Comparison of ENCODE assay signal across 18 mouse cellular contexts in the genomic region with DNA sequence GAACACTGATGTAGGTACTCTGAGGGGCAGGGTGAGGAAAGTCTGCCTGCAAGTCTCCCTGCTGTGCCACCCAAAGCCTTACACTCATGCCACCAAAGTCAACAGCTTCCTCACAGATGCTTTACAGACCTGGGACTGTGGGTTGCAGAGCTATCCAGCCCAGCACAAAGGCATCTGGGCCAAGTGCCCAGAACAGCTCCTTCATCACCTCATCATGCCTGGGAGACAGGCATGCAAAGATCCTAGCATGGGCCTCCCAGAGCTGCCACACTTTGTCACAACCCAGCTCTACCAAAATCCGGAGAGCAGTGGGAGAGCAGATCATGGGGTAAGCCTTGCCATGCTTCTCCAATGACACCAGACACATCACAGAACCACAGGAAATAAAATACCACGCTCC. TPM values are rescaled to one million over a fixed set of nuclear protein-coding genes. Genes with fewer than 3 reads are reported as not detected.
A peak's percentile ranks its signal among the peaks of the same experiment; 100 is the strongest.
DNase-seq lines count a peak whose midpoint lies in the region; ATAC-seq lines count a peak whose summit lies in the region.
"Had no signal": no experiment of that assay in that cellular context is flagged by ENCODE, and none has a peak within 500 bp of the region (broad histone marks: within the 10 kb centered on the region; RNA-seq: fewer than 3 reads in every experiment).

No protein-coding gene starts in this region.

- no peak overlapping the region for H3K4me3 ChIP-seq in forebrain, embryonic 11.5 days (ENCODE audit: low read depth, low read length)
- no peak overlapping the region for H3K4me3 ChIP-seq in forebrain, embryonic 16.5 days (replicated peaks; ENCODE audit: low read length)
- H3K4me3 ChIP-seq in lung, embryonic 16.5 days (ENCODE audit: low read length): no peak overlapping the region
- H3K4me3 ChIP-seq in heart, embryonic 16.5 days (ENCODE audit: low read length): no peak overlapping the region
- H3K4me3 ChIP-seq in kidney, embryonic 16.5 days (ENCODE audit: low read length): no peak overlapping the region
- no peak overlapping the region for H3K4me3 ChIP-seq in hindbrain, embryonic 14.5 days (replicated peaks; ENCODE audit: low read length)
- H3K4me3 ChIP-seq: forebrain, embryonic 10.5 days; hindbrain, embryonic 13.5 days; intestine, embryonic 15.5 days; limb, embryonic 15.5 days; midbrain, embryonic 10.5 days had no signal

- no peaks in the 10 kb centered on the region for H3K36me3 ChIP-seq in forebrain, embryonic 11.5 days (ENCODE audit: control insufficient read depth, insufficient read depth, low read length)
- H3K36me3 ChIP-seq in forebrain, embryonic 16.5 days (ENCODE audit: control insufficient read depth, insufficient read depth): no peaks in the 10 kb centered on the region
- H3K36me3 ChIP-seq in lung, embryonic 16.5 days (ENCODE audit: control insufficient read depth, insufficient read depth, low read length): no peaks in the 10 kb centered on the region
- H3K36me3 ChIP-seq in heart, embryonic 16.5 days (ENCODE audit: control insufficient read depth, insufficient read depth): no peaks in the 10 kb centered on the region
- H3K36me3 ChIP-seq in kidney, embryonic 16.5 days (ENCODE audit: insufficient read depth, low read length): no peaks in the 10 kb centered on the region
- no peaks in the 10 kb centered on the region for H3K36me3 ChIP-seq in hindbrain, embryonic 14.5 days (replicated peaks; ENCODE audit: control insufficient read depth, insufficient read depth)
- H3K36me3 ChIP-seq: forebrain, embryonic 10.5 days; hindbrain, embryonic 13.5 days; intestine, embryonic 15.5 days; limb, embryonic 15.5 days; midbrain, embryonic 10.5 days had no signal

- no peak overlapping the region for H3K4me2 ChIP-seq in forebrain, embryonic 11.5 days (ENCODE audit: low read depth, low read length, severe bottlenecking)
- H3K4me2 ChIP-seq in forebrain, embryonic 16.5 days (ENCODE audit: low read length): no peak overlapping the region
- no peak overlapping the region for H3K4me2 ChIP-seq in lung, embryonic 16.5 days (ENCODE audit: low read depth, low read length)
- no peak overlapping the region for H3K4me2 ChIP-seq in heart, embryonic 16.5 days (ENCODE audit: low read depth, low read length)
- no peak overlapping the region for H3K4me2 ChIP-seq in kidney, embryonic 16.5 days (replicated peaks; ENCODE audit: low read depth, low read length)
- H3K4me2 ChIP-seq in hindbrain, embryonic 14.5 days (replicated peaks): no peak overlapping the region
- H3K4me2 ChIP-seq: hindbrain, embryonic 13.5 days; intestine, embryonic 15.5 days; limb, embryonic 15.5 days had no signal

- no peaks in the 10 kb centered on the region for H3K4me1 ChIP-seq in forebrain, embryonic 11.5 days (replicated peaks; ENCODE audit: control insufficient read depth, insufficient read depth, low read length)
- H3K4me1 ChIP-seq in forebrain, embryonic 16.5 days (replicated peaks; ENCODE audit: control insufficient read depth, insufficient read depth, low read length): no peaks in the 10 kb centered on the region
- H3K4me1 ChIP-seq in lung, embryonic 16.5 days (replicated peaks; ENCODE audit: control insufficient read depth, insufficient read depth, low read length): peaks cover 2% of the 10 kb centered on the region; the same call in 1 of the 2 replicates
- H3K4me1 ChIP-seq in heart, embryonic 16.5 days (ENCODE audit: control insufficient read depth, insufficient read depth, low read length): peaks cover 11% of the 10 kb centered on the region
- H3K4me1 ChIP-seq in kidney, embryonic 16.5 days (ENCODE audit: insufficient read depth, low read length): no peaks in the 10 kb centered on the region
- H3K4me1 ChIP-seq in hindbrain, embryonic 14.5 days (replicated peaks; ENCODE audit: control insufficient read depth, insufficient read depth, low read length): no peaks in the 10 kb centered on the region
- H3K4me1 ChIP-seq: forebrain, embryonic 10.5 days; hindbrain, embryonic 13.5 days; intestine, embryonic 15.5 days; midbrain, embryonic 10.5 days had no signal

- H3K9ac ChIP-seq in forebrain, embryonic 11.5 days (ENCODE audit: low read length): no peak overlapping the region
- no peak overlapping the region for H3K9ac ChIP-seq in forebrain, embryonic 16.5 days (replicated peaks; ENCODE audit: low read depth, low read length)
- H3K9ac ChIP-seq in lung, embryonic 16.5 days (ENCODE audit: low read length): no peak overlapping the region
- no peak overlapping the region for H3K9ac ChIP-seq in heart, embryonic 16.5 days (ENCODE audit: low read length)
- no peak overlapping the region for H3K9ac ChIP-seq in kidney, embryonic 16.5 days (replicated peaks; ENCODE audit: low read length)
- no peak overlapping the region for H3K9ac ChIP-seq in hindbrain, embryonic 14.5 days
- H3K9ac ChIP-seq: hindbrain, embryonic 13.5 days; intestine, embryonic 15.5 days; limb, embryonic 15.5 days had no signal

- DNase-seq in forebrain, embryonic 11.5 days (ENCODE audit: low spot score): peak; percentile 26
- no peak for DNase-seq in lung, postnatal 25 days (ENCODE audit: low spot score)
- DNase-seq in lung, postnatal 36 days: peak; percentile 18
- no peak for DNase-seq in hindbrain, embryonic 14.5 days (ENCODE audit: low spot score)
- DNase-seq: adrenal gland, postnatal 36 days; cerebellum, adult 9-11 months; gastrocnemius, postnatal 36 days; thymus, adult 2 months had no signal

- ATAC-seq in forebrain, embryonic 11.5 days (replicated peaks; ENCODE audit: low FRiP score): no peak
- ATAC-seq in forebrain, embryonic 16.5 days: no peak
- peak; percentile 82; the same call in 1 of the 2 replicates for ATAC-seq in lung, embryonic 16.5 days (ENCODE audit: low read depth)
- ATAC-seq in heart, embryonic 16.5 days (replicated peaks; ENCODE audit: extremely low read depth, insufficient read depth, low FRiP score): peak; percentile 91
- no peak for ATAC-seq in kidney, embryonic 16.5 days (ENCODE audit: low FRiP score, low TSS enrichment)
- no peak for ATAC-seq in hindbrain, embryonic 14.5 days (ENCODE audit: low FRiP score)
- ATAC-seq: activated CD4-positive, CD25-positive, alpha-beta regulatory T cell, adult 4 months; intestine, embryonic 15.5 days had no signal

- no peak overlapping the region for H3K27ac ChIP-seq in forebrain, embryonic 11.5 days (ENCODE audit: low read depth, low read length)
- H3K27ac ChIP-seq in forebrain, embryonic 16.5 days (ENCODE audit: low read length): no peak overlapping the region
- 0 out of 2 replicates have a peak overlapping the region, but pooled peaks have one; percentile 15 for H3K27ac ChIP-seq in lung, embryonic 16.5 days (ENCODE audit: low read length)
- peak overlapping the region; percentile 84 for H3K27ac ChIP-seq in heart, embryonic 16.5 days (ENCODE audit: low read length)
- no peak overlapping the region for H3K27ac ChIP-seq in kidney, embryonic 16.5 days (ENCODE audit: low read length)
- H3K27ac ChIP-seq in hindbrain, embryonic 14.5 days: no peak overlapping the region
- H3K27ac ChIP-seq: forebrain, embryonic 10.5 days; hindbrain, embryonic 13.5 days; intestine, embryonic 15.5 days; limb, embryonic 15.5 days; midbrain, embryonic 10.5 days had no signal

- H3K9me3 ChIP-seq in forebrain, embryonic 11.5 days (ENCODE audit: control insufficient read depth, low read length): no peaks in the 10 kb centered on the region
- no peaks in the 10 kb centered on the region for H3K9me3 ChIP-seq in forebrain, embryonic 16.5 days (ENCODE audit: control insufficient read depth, low read length)
- no peaks in the 10 kb centered on the region for H3K9me3 ChIP-seq in lung, embryonic 16.5 days (ENCODE audit: control insufficient read depth, low read length)
- H3K9me3 ChIP-seq in heart, embryonic 16.5 days (replicated peaks; ENCODE audit: control insufficient read depth, low read length): no peaks in the 10 kb centered on the region
- H3K9me3 ChIP-seq in kidney, embryonic 16.5 days (ENCODE audit: low read length): no peaks in the 10 kb centered on the region
- no peaks in the 10 kb centered on the region for H3K9me3 ChIP-seq in hindbrain, embryonic 14.5 days (ENCODE audit: control insufficient read depth, low read length)
- H3K9me3 ChIP-seq: forebrain, embryonic 10.5 days; hindbrain, embryonic 13.5 days; intestine, embryonic 15.5 days; limb, embryonic 15.5 days; midbrain, embryonic 10.5 days had no signal

- H3K27me3 ChIP-seq in forebrain, embryonic 11.5 days (ENCODE audit: control insufficient read depth, insufficient read depth, low read length): no peaks in the 10 kb centered on the region
- no peaks in the 10 kb centered on the region for H3K27me3 ChIP-seq in forebrain, embryonic 16.5 days (replicated peaks; ENCODE audit: control insufficient read depth, insufficient read depth, low read length)
- no peaks in the 10 kb centered on the region for H3K27me3 ChIP-seq in lung, embryonic 16.5 days (ENCODE audit: control insufficient read depth, insufficient read depth, low read depth, low read length)
- no peaks in the 10 kb centered on the region for H3K27me3 ChIP-seq in heart, embryonic 16.5 days (ENCODE audit: control insufficient read depth, insufficient read depth, low read length)
- H3K27me3 ChIP-seq in kidney, embryonic 16.5 days (ENCODE audit: insufficient read depth, low read length): no peaks in the 10 kb centered on the region
- H3K27me3 ChIP-seq in hindbrain, embryonic 14.5 days (ENCODE audit: control insufficient read depth, insufficient read depth, low read length): no peaks in the 10 kb centered on the region
- H3K27me3 ChIP-seq: hindbrain, embryonic 13.5 days; intestine, embryonic 15.5 days; limb, embryonic 15.5 days had no signal

- WGBS in forebrain, embryonic 11.5 days: 87% methylated on average over 2 of the region's 2 CpGs
- 89% methylated on average over 2 of the region's 2 CpGs for WGBS in forebrain, embryonic 16.5 days
- 50% methylated on average over 2 of the region's 2 CpGs for WGBS in lung, embryonic 16.5 days
- WGBS in heart, embryonic 16.5 days: 23% methylated on average over 2 of the region's 2 CpGs
- WGBS in kidney, embryonic 16.5 days: 68% methylated on average over 2 of the region's 2 CpGs
- 82% methylated on average over 2 of the region's 2 CpGs for WGBS in hindbrain, embryonic 14.5 days

RNA-seq across cellular contexts. Expression of a gene that starts 57.6 kb away (rescaled TPM):
- 6.2 TPM in 2 replicates for polyA plus RNA-seq in forebrain, embryonic 11.5 days (2014; fragmentation: Nextera tagmentation; extraction: Ambion mirVana)
- polyA plus RNA-seq in forebrain, embryonic 16.5 days (2015; fragmentation: Nextera tagmentation; extraction: Ambion mirVana): 15.8 and 17.8 TPM in 2 replicates
- 34.1 and 36.6 TPM in 2 replicates for polyA plus RNA-seq in lung, embryonic 16.5 days (2015; fragmentation: Nextera tagmentation; extraction: Ambion mirVana)
- 11.7 and 15.3 TPM in 2 replicates for polyA plus RNA-seq in heart, embryonic 16.5 days (2015; fragmentation: Nextera tagmentation; extraction: Ambion mirVana)
- polyA plus RNA-seq in kidney, embryonic 16.5 days (2015; fragmentation: Nextera tagmentation; extraction: Ambion mirVana): 7.9 and 8.7 TPM in 2 replicates
- 20.6 and 20.7 TPM in 2 replicates for polyA plus RNA-seq in hindbrain, embryonic 14.5 days (2014; fragmentation: Nextera tagmentation; extraction: Ambion mirVana)

Comparison
In these comparisons a context has a peak if more than half of its experiments do, and no peak if none do; other contexts are left out.
1. DNase-seq: peak in forebrain, embryonic 11.5 days (single experiment) and lung, postnatal 36 days (single experiment); none in lung, postnatal 25 days (single experiment) and hindbrain, embryonic 14.5 days (single experiment).
2. ATAC-seq: peak in lung, embryonic 16.5 days (single experiment) and heart, embryonic 16.5 days (single experiment); none in forebrain, embryonic 11.5 days (single experiment), forebrain, embryonic 16.5 days (single experiment), kidney, embryonic 16.5 days (single experiment) and hindbrain, embryonic 14.5 days (single experiment).
3. H3K27ac ChIP-seq: peak in lung, embryonic 16.5 days (single experiment) and heart, embryonic 16.5 days (single experiment); none in forebrain, embryonic 11.5 days (single experiment), forebrain, embryonic 16.5 days (single experiment), kidney, embryonic 16.5 days (single experiment) and hindbrain, embryonic 14.5 days (single experiment).